Mouse (Mus musculus): ENCODE results near the gene Ppp1r32. TPM values are rescaled to one million over a fixed set of nuclear protein-coding genes. Genes with fewer than 3 reads are reported as not detected.

The Ppp1r32 gene
- polyA plus RNA-seq, 1 experiment = 0.04 TPM

DNA sequence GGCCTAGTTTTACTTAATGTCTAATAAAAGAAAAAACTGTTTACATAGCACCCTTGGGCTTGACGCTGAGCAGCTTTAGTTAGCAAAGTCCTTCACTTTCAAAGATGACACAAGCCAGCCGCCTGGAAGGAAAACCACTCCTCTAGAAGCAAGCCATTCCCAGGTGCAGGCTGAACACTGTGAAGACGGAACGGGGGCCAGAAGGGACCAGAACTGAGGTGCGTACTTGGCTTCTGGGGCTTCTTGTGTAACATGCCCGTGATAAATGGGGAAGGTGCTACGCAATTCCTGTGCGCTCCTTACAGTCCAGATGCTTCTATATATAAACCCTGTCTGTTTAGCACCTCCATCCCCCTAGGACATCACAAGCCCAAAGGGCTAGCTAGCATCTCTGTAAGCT is 17.9 kb upstream of the Ppp1r32 start:
- H3K79me2 ChIP-seq (ENCODE audit: control insufficient read depth, insufficient read depth) = no peaks in the 10 kb centered on the region
- no peak overlapping the region for H3K4me3 ChIP-seq (ENCODE audit: insufficient read depth, poor library complexity, severe bottlenecking)
- TF ChIP-seq CEBPB (IDR thresholded peaks at IDR 0.05; ENCODE audit: low read depth) (no peak), USF1 (IDR thresholded peaks at IDR 0.05; ENCODE audit: low read depth) (no peak), MYOD1 (IDR thresholded peaks at IDR 0.05; ENCODE audit: control insufficient read depth, insufficient read length, low read depth) (no peak), MYOG (IDR thresholded peaks at IDR 0.05; ENCODE audit: control insufficient read depth, extremely low read depth, insufficient read length) (no peak), CTCF (IDR thresholded peaks at IDR 0.05; ENCODE audit: control insufficient read depth, insufficient read depth, insufficient read length) (no peak), MAX (IDR thresholded peaks at IDR 0.05) (no peak), FOSL1 (IDR thresholded peaks at IDR 0.05; ENCODE audit: insufficient read depth, low read length, poor library complexity, severe bottlenecking) (no peak)
- no peaks in the 10 kb centered on the region for H3K27me3 ChIP-seq (ENCODE audit: control insufficient read depth, insufficient read depth, insufficient read length)
- no peaks in the 10 kb centered on the region for H3K79me3 ChIP-seq (ENCODE audit: low read depth)
- H3K36me3 ChIP-seq (ENCODE audit: control insufficient read depth, insufficient read depth) = peaks cover 43% of the 10 kb centered on the region
- no peak overlapping the region for H3ac ChIP-seq (ENCODE audit: control insufficient read depth, insufficient read length, low read depth)

DNA sequence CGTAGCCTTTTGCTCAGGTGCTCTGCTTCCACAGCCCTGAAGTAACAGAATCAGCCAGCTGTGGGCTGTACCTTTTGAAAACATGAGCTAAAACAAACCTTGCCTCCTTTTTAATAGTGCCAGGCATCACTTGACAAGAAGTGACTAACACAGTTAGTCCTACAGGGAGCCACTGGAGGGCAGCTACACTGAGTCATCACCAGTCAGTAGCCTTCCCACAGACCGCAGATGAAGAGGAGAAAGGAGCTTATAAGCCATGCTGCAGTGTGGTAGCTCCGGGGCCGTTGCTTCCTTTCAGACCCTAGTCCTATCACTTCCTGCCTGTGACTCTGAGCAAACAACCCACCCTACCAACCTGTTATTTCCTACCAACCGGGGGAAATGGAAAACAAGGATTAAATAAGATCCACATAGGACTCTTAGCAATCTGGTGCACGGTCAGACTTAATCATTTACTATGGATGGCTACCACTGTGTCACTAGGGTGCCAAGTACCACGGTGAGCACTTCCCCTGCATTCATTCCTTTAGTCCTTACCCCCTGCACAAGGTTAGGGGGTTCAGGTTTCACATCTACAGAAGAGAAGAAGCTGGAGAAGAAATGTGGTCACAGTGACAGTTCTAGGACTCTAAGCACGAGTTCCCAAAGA is 14.9 kb upstream of the Ppp1r32 start:
- Histone ChIP-seq H3K27me3 (ENCODE audit: control insufficient read depth, insufficient read depth, insufficient read length) (no peaks in the 10 kb centered on the region), H3K79me2 (ENCODE audit: control insufficient read depth, insufficient read depth) (no peaks in the 10 kb centered on the region), H3ac (ENCODE audit: control insufficient read depth, insufficient read length, low read depth) (peak overlapping the region; percentile 39), H3K4me3 (ENCODE audit: insufficient read depth, poor library complexity, severe bottlenecking) (no peak overlapping the region), H3K79me3 (ENCODE audit: low read depth) (no peaks in the 10 kb centered on the region), H3K36me3 (ENCODE audit: control insufficient read depth, insufficient read depth) (peaks cover 29% of the 10 kb centered on the region)
- peak; percentile 79 for TF ChIP-seq FOSL1 (IDR thresholded peaks at IDR 0.05; ENCODE audit: insufficient read depth, low read length, poor library complexity, severe bottlenecking)
- TF ChIP-seq USF1 (IDR thresholded peaks at IDR 0.05; ENCODE audit: low read depth) = no peak
- TF ChIP-seq CTCF (IDR thresholded peaks at IDR 0.05; ENCODE audit: control insufficient read depth, insufficient read depth, insufficient read length) = no peak
- TF ChIP-seq CEBPB (IDR thresholded peaks at IDR 0.05; ENCODE audit: low read depth) = no peak
- TF ChIP-seq MAX (IDR thresholded peaks at IDR 0.05) = no peak
- TF ChIP-seq MYOD1 (IDR thresholded peaks at IDR 0.05; ENCODE audit: control insufficient read depth, insufficient read length, low read depth) = no peak
- TF ChIP-seq MYOG (IDR thresholded peaks at IDR 0.05; ENCODE audit: control insufficient read depth, extremely low read depth, insufficient read length) = no peak

DNA sequence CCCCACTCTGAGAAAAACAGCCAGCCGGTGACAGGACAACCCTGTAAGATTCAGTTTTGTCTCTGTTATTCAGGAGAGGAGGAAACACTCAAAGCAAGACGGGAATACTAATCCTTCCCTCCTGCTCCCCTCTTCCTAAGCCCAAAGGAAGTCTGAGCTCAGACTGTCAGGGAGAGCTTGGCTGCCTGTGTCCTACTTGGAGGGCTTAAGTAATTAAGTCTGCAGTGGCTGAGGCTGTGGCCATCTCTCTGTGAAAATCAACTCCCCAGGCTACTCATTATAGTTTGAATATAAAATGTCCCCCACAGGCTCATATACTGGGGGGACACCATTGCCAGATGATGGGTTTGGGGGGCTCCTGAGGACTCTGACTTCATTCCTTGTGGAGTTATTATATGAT is 14.2 kb upstream of the Ppp1r32 start:
- no peak for TF ChIP-seq MYOG (IDR thresholded peaks at IDR 0.05; ENCODE audit: control insufficient read depth, extremely low read depth, insufficient read length)
- TF ChIP-seq USF1 (IDR thresholded peaks at IDR 0.05; ENCODE audit: low read depth) = no peak
- TF ChIP-seq CEBPB (IDR thresholded peaks at IDR 0.05; ENCODE audit: low read depth) = no peak
- no peak for TF ChIP-seq MAX (IDR thresholded peaks at IDR 0.05)
- no peak for TF ChIP-seq CTCF (IDR thresholded peaks at IDR 0.05; ENCODE audit: control insufficient read depth, insufficient read depth, insufficient read length)
- TF ChIP-seq FOSL1 (IDR thresholded peaks at IDR 0.05; ENCODE audit: insufficient read depth, low read length, poor library complexity, severe bottlenecking) = no peak
- no peak for TF ChIP-seq MYOD1 (IDR thresholded peaks at IDR 0.05; ENCODE audit: control insufficient read depth, insufficient read length, low read depth)
- peaks cover 22% of the 10 kb centered on the region for H3K36me3 ChIP-seq (ENCODE audit: control insufficient read depth, insufficient read depth)
- no peaks in the 10 kb centered on the region for H3K79me2 ChIP-seq (ENCODE audit: control insufficient read depth, insufficient read depth)
- H3K27me3 ChIP-seq (ENCODE audit: control insufficient read depth, insufficient read depth, insufficient read length) = no peaks in the 10 kb centered on the region
- H3ac ChIP-seq (ENCODE audit: control insufficient read depth, insufficient read length, low read depth) = no peak overlapping the region
- H3K79me3 ChIP-seq (ENCODE audit: low read depth) = no peaks in the 10 kb centered on the region
- no peak overlapping the region for H3K4me3 ChIP-seq (ENCODE audit: insufficient read depth, poor library complexity, severe bottlenecking)

DNA sequence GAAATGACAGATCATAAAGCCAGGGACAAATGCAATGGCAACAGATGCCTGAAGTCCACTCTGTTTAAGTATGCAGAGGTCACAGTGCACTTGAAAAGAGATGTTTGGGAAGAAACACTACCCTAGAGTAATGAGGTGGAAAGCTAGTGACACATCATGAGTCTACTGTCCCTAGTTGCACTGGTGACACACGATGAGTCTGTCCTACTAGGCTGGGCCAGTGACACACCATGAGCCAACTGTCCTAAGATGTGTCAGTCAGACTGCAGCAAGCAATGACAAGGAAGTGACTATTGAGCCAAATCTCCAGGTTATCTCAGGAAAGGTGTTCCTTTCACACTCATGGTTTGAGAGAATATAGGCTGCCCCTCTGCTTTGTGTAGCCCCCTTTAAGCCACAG is 12.9 kb upstream of the Ppp1r32 start:
- H3K36me3 ChIP-seq (ENCODE audit: control insufficient read depth, insufficient read depth) = peaks cover 9% of the 10 kb centered on the region
- no peak for TF ChIP-seq MAX (IDR thresholded peaks at IDR 0.05)
- no peak for TF ChIP-seq CTCF (IDR thresholded peaks at IDR 0.05; ENCODE audit: control insufficient read depth, insufficient read depth, insufficient read length)
- TF ChIP-seq CEBPB (IDR thresholded peaks at IDR 0.05; ENCODE audit: low read depth) = no peak
- TF ChIP-seq MYOD1 (IDR thresholded peaks at IDR 0.05; ENCODE audit: control insufficient read depth, insufficient read length, low read depth) = peak; percentile 46
- TF ChIP-seq MYOG (IDR thresholded peaks at IDR 0.05; ENCODE audit: control insufficient read depth, extremely low read depth, insufficient read length) = no peak
- peak; percentile 85 for TF ChIP-seq FOSL1 (IDR thresholded peaks at IDR 0.05; ENCODE audit: insufficient read depth, low read length, poor library complexity, severe bottlenecking)
- no peak for TF ChIP-seq USF1 (IDR thresholded peaks at IDR 0.05; ENCODE audit: low read depth)
- H3ac ChIP-seq (ENCODE audit: control insufficient read depth, insufficient read length, low read depth) = no peak overlapping the region
- H3K79me3 ChIP-seq (ENCODE audit: low read depth) = no peaks in the 10 kb centered on the region
- no peaks in the 10 kb centered on the region for H3K27me3 ChIP-seq (ENCODE audit: control insufficient read depth, insufficient read depth, insufficient read length)
- no peaks in the 10 kb centered on the region for H3K79me2 ChIP-seq (ENCODE audit: control insufficient read depth, insufficient read depth)
- no peak overlapping the region for H3K4me3 ChIP-seq (ENCODE audit: insufficient read depth, poor library complexity, severe bottlenecking)

DNA sequence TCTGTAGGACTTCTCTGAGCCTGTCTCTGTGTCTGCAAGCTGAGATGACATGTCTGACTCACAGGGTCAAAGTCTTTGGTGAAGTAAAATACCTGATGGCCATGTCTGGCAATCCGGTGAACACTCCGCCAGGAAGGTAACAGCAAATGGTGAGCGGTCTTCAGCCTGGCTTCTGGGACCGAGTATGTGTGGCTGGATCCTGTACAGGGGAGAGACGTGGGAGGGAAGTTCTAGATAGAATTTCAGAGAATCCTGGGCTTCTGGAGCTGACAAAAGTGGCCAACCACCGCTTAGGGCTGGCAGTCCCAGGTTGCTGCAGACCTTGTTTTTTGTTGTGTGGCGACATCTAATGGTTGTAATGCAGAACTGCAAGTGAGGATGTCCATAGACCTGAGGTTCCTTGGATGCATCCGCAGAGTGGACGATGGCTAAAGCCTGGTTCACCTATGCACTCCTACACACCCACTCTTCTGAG is 3.6 kb upstream of the Ppp1r32 start:
- Histone ChIP-seq H3K27me3 (ENCODE audit: control insufficient read depth, insufficient read depth, insufficient read length) (peaks cover 3% of the 10 kb centered on the region), H3K79me2 (ENCODE audit: control insufficient read depth, insufficient read depth) (no peaks in the 10 kb centered on the region), H3K4me3 (ENCODE audit: insufficient read depth, poor library complexity, severe bottlenecking) (no peak overlapping the region), H3K36me3 (ENCODE audit: control insufficient read depth, insufficient read depth) (no peaks in the 10 kb centered on the region), H3ac (ENCODE audit: control insufficient read depth, insufficient read length, low read depth) (no peak overlapping the region), H3K79me3 (ENCODE audit: low read depth) (no peaks in the 10 kb centered on the region)
- TF ChIP-seq CEBPB (IDR thresholded peaks at IDR 0.05; ENCODE audit: low read depth) (no peak), CTCF (IDR thresholded peaks at IDR 0.05; ENCODE audit: control insufficient read depth, insufficient read depth, insufficient read length) (peak; percentile 82)

DNA sequence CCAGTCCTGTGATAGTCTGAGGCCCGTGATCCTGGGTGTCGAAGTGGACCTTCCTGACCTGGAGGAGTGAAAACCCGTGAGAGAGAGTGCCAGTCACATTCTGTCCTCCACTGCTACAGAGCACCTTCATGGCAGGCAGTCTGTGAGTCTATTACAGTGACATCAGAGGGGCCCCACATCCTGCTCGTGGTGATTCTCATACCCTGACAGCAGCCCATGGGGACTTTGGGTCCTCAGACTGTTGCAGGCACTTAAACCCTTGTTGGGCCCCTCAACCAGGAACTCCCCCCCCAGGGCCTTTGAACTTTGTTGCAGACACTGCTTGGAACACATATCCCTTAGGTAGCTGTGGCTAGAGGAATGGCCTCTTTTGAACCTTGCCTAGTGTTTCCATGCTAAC is 3.2 kb downstream of the Ppp1r32 start:
- no peak overlapping the region for H3K4me3 ChIP-seq (ENCODE audit: insufficient read depth, poor library complexity, severe bottlenecking)
- no peak overlapping the region for H3ac ChIP-seq (ENCODE audit: control insufficient read depth, insufficient read length, low read depth)
- H3K79me3 ChIP-seq (ENCODE audit: low read depth) = no peaks in the 10 kb centered on the region
- H3K79me2 ChIP-seq (ENCODE audit: control insufficient read depth, insufficient read depth) = no peaks in the 10 kb centered on the region
- H3K27me3 ChIP-seq (ENCODE audit: control insufficient read depth, insufficient read depth, insufficient read length) = peaks cover 54% of the 10 kb centered on the region
- no peaks in the 10 kb centered on the region for H3K36me3 ChIP-seq (ENCODE audit: control insufficient read depth, insufficient read depth)
- no peak for TF ChIP-seq MAX (IDR thresholded peaks at IDR 0.05)
- no peak for TF ChIP-seq USF1 (IDR thresholded peaks at IDR 0.05; ENCODE audit: low read depth)
- no peak for TF ChIP-seq CTCF (IDR thresholded peaks at IDR 0.05; ENCODE audit: control insufficient read depth, insufficient read depth, insufficient read length)
- no peak for TF ChIP-seq MYOG (IDR thresholded peaks at IDR 0.05; ENCODE audit: control insufficient read depth, extremely low read depth, insufficient read length)
- no peak for TF ChIP-seq FOSL1 (IDR thresholded peaks at IDR 0.05; ENCODE audit: insufficient read depth, low read length, poor library complexity, severe bottlenecking)
- TF ChIP-seq CEBPB (IDR thresholded peaks at IDR 0.05; ENCODE audit: low read depth) = no peak
